In the genomic region with DNA sequence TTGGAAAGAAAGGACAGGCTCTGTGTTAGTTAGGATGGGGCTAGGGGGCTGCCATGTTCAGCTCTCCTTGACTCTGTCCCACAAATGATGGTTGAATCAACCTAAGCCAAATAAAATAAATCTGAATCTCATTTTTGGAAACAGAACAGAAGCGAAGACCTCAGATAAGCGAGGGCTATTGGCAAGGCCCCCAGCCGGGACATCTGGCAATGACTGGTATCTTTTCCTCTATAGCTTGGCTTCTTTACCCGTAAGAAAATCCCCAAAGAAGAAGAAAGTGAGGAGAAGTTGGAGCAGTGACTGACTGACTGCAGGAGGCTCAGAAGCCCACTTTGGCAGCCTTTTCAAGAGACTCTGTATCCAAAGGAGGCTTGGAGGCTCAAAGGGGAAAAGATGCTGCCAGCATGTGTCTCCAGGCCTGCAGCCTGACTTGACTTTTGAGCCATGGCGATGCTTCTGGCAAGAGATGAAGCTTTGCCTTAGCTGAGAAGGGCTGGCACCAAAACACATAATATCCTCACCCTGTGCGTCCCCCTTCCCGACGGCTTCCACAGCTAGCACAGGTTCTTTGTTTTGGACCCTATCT, we compare ENCODE assay signal across 10 mouse cellular contexts. TPM values are rescaled to one million over a fixed set of nuclear protein-coding genes. Genes with fewer than 3 reads are reported as not detected.
DNase-seq lines count a peak whose midpoint lies in the region; ATAC-seq and TF ChIP-seq lines count a peak whose summit lies in the region.
"Had no signal": no experiment of that assay in that cellular context is flagged by ENCODE, and none has a peak within 500 bp of the region (broad histone marks: within the 10 kb centered on the region; RNA-seq: fewer than 3 reads in every experiment).

No protein-coding gene starts in this region.

- 0 out of 2 replicates have a peak overlapping the region, but pooled peaks have one; percentile 28 for H3K4me3 ChIP-seq in heart, embryonic 12.5 days
- peak overlapping the region; percentile 18; the same call in 1 of the 2 replicates for H3K4me3 ChIP-seq in ES-Bruce4 (ENCODE audit: low read depth, low read length)
- H3K4me3 ChIP-seq in forebrain, embryonic 13.5 days, result peak overlapping the region; percentile 32; the same call in 1 of the 2 replicates
- peak overlapping the region; percentile 32 for H3K4me3 ChIP-seq in midbrain, embryonic 13.5 days (replicated peaks)

- peak overlapping the region; percentile 67 for H3K4me2 ChIP-seq in heart, embryonic 12.5 days
- peak overlapping the region; percentile 61 for H3K4me2 ChIP-seq in forebrain, embryonic 13.5 days
- H3K4me2 ChIP-seq in midbrain, embryonic 13.5 days (replicated peaks), result peak overlapping the region; percentile 58

- no peak for TF ChIP-seq EP300 in ES-Bruce4 (IDR thresholded peaks at IDR 0.05; ENCODE audit: insufficient read depth, low read depth, low read length)

- WGBS in heart, embryonic 12.5 days, result 46% methylated on average over 8 of the region's 8 CpGs
- 46% methylated on average over 8 of the region's 8 CpGs for WGBS in forebrain, embryonic 13.5 days
- 49% methylated on average over 8 of the region's 8 CpGs for WGBS in midbrain, embryonic 13.5 days

- intact Hi-C loops in left cerebral cortex, postnatal 4 days (cut with DNase I), result no loop called here

- H3K9me3 ChIP-seq in heart, embryonic 12.5 days (replicated peaks), result no peaks in the 10 kb centered on the region
- no peaks in the 10 kb centered on the region for H3K9me3 ChIP-seq in ES-Bruce4 (replicated peaks; ENCODE audit: control insufficient read depth, insufficient read depth, low read length, poor library complexity, severe bottlenecking)
- H3K9me3 ChIP-seq in forebrain, embryonic 13.5 days (replicated peaks), result no peaks in the 10 kb centered on the region
- no peaks in the 10 kb centered on the region for H3K9me3 ChIP-seq in midbrain, embryonic 13.5 days

- no peak for DNase-seq in heart, adult 11 months
- no peak for DNase-seq in gastrocnemius, postnatal 10 days
- no peak for DNase-seq in left cerebral cortex, postnatal 4 days

- H3K27ac ChIP-seq in heart, embryonic 12.5 days (ENCODE audit: poor library complexity, severe bottlenecking), result peak overlapping the region; percentile 1; the same call in 1 of the 2 replicates
- peak overlapping the region; percentile 35 for H3K27ac ChIP-seq in ES-Bruce4 (ENCODE audit: insufficient read depth, low read length)
- no peak overlapping the region for H3K27ac ChIP-seq in forebrain, embryonic 13.5 days
- no peak overlapping the region for H3K27ac ChIP-seq in midbrain, embryonic 13.5 days
- H3K27ac ChIP-seq: macrophage had no signal

- TF ChIP-seq CTCF in ES-Bruce4 (IDR thresholded peaks at IDR 0.05; ENCODE audit: low read depth, low read length), result no peak

- peaks cover 10% of the 10 kb centered on the region for H3K4me1 ChIP-seq in heart, embryonic 12.5 days (replicated peaks)
- no peaks in the 10 kb centered on the region for H3K4me1 ChIP-seq in ES-Bruce4 (ENCODE audit: control insufficient read depth, insufficient read depth, low read length)
- peaks cover 10% of the 10 kb centered on the region for H3K4me1 ChIP-seq in forebrain, embryonic 13.5 days
- peaks cover 12% of the 10 kb centered on the region for H3K4me1 ChIP-seq in midbrain, embryonic 13.5 days (replicated peaks)

- H3K9ac ChIP-seq in heart, embryonic 12.5 days, result no peak overlapping the region
- peak overlapping the region; percentile 34 for H3K9ac ChIP-seq in ES-Bruce4 (ENCODE audit: low read depth, poor library complexity, severe bottlenecking)
- peak overlapping the region; percentile 55 for H3K9ac ChIP-seq in forebrain, embryonic 13.5 days
- peak overlapping the region; percentile 55 for H3K9ac ChIP-seq in midbrain, embryonic 13.5 days (replicated peaks)

- no peak for TF ChIP-seq POLR2A in ES-Bruce4 (IDR thresholded peaks at IDR 0.05; ENCODE audit: insufficient read depth, low read length)

- H3K36me3 ChIP-seq in heart, embryonic 12.5 days, result no peaks in the 10 kb centered on the region
- H3K36me3 ChIP-seq in ES-Bruce4 (ENCODE audit: control insufficient read depth, insufficient read depth, low read length, poor library complexity, severe bottlenecking), result no peaks in the 10 kb centered on the region
- no peaks in the 10 kb centered on the region for H3K36me3 ChIP-seq in forebrain, embryonic 13.5 days (ENCODE audit: poor library complexity, severe bottlenecking)
- no peaks in the 10 kb centered on the region for H3K36me3 ChIP-seq in midbrain, embryonic 13.5 days

- no peaks in the 10 kb centered on the region for H3K27me3 ChIP-seq in heart, embryonic 12.5 days (replicated peaks)
- H3K27me3 ChIP-seq in ES-Bruce4 (ENCODE audit: control insufficient read depth, insufficient read depth, low read length, poor library complexity, severe bottlenecking), result no peaks in the 10 kb centered on the region
- H3K27me3 ChIP-seq in forebrain, embryonic 13.5 days, result no peaks in the 10 kb centered on the region
- H3K27me3 ChIP-seq in midbrain, embryonic 13.5 days, result 0 out of 2 replicates have a peak, but pooled peaks cover 3% of the 10 kb centered on the region

- no peak for ATAC-seq in heart, embryonic 12.5 days (ENCODE audit: insufficient number of reproducible peaks, low FRiP score)
- no peak for ATAC-seq in forebrain, embryonic 13.5 days
- 0 out of 2 replicates have a peak, but pooled peaks have one; percentile 25 for ATAC-seq in midbrain, embryonic 13.5 days
- no peak for ATAC-seq in granulocyte monocyte progenitor cell, adult 5-6 weeks (replicated peaks; ENCODE audit: poor library complexity, severe bottlenecking)

RNA-seq across cellular contexts. Expression of a gene that starts 7.1 kb away (rescaled TPM):
- polyA plus RNA-seq in heart, embryonic 12.5 days (2016; fragmentation: Nextera tagmentation; extraction: Ambion mirVana), result 0.17 and 0.23 TPM in 2 replicates
- 3.5 and 3.7 TPM in 2 replicates for polyA plus RNA-seq in ES-Bruce4 (2011; ENCODE audit: insufficient read depth, insufficient read length, low read depth, missing spikeins)
- polyA plus RNA-seq in forebrain, embryonic 13.5 days (2015; fragmentation: Nextera tagmentation; extraction: Ambion mirVana), result 0.57 and 2.3 TPM in 2 replicates
- polyA plus RNA-seq in midbrain, embryonic 13.5 days (2015; fragmentation: Nextera tagmentation; extraction: Ambion mirVana), result 0.58 and 0.59 TPM in 2 replicates
- total RNA-seq in granulocyte monocyte progenitor cell, adult 5-6 weeks (2014; fragmentation: Nextera tagmentation), result not detected in 2 replicates
- not detected in 2 replicates for total RNA-seq in granulocyte monocyte progenitor cell, adult 5-6 weeks (2017)
- 1 to 10 TPM; 1.4 to 1.6 TPM for total RNA-seq in gastrocnemius, postnatal 10 days (2021)
- 1 to 10 TPM; 6.0 to 7.0 TPM for total RNA-seq in left cerebral cortex, postnatal 4 days (2021)

RNA-seq across cellular contexts. Expression of a gene that starts 17.4 kb away (rescaled TPM):
- polyA plus RNA-seq in heart, embryonic 12.5 days (2016; fragmentation: Nextera tagmentation; extraction: Ambion mirVana), result 0.75 and 0.91 TPM in 2 replicates
- polyA plus RNA-seq in ES-Bruce4 (2011; ENCODE audit: insufficient read depth, insufficient read length, low read depth, missing spikeins), result 0.43 and 1.1 TPM in 2 replicates
- polyA plus RNA-seq in forebrain, embryonic 13.5 days (2015; fragmentation: Nextera tagmentation; extraction: Ambion mirVana), result 0.40 and 0.57 TPM in 2 replicates
- 0.71 and 0.81 TPM in 2 replicates for polyA plus RNA-seq in midbrain, embryonic 13.5 days (2015; fragmentation: Nextera tagmentation; extraction: Ambion mirVana)
- 1.3 TPM in 1 of 2 replicates, not detected in the other for total RNA-seq in granulocyte monocyte progenitor cell, adult 5-6 weeks (2014; fragmentation: Nextera tagmentation)
- total RNA-seq in granulocyte monocyte progenitor cell, adult 5-6 weeks (2017), result 0.34 TPM in 1 of 2 replicates, not detected in the other
- 1 to 10 TPM; 3.4 to 5.4 TPM for total RNA-seq in gastrocnemius, postnatal 10 days (2021)
- total RNA-seq in left cerebral cortex, postnatal 4 days (2021), result 1 to 10 TPM; 1.4 to 1.5 TPM

RNA-seq across cellular contexts. Expression of a gene that starts 27.6 kb away (rescaled TPM):
- polyA plus RNA-seq in heart, embryonic 12.5 days (2016; fragmentation: Nextera tagmentation; extraction: Ambion mirVana), result 0.10 and 0.14 TPM in 2 replicates
- 0.35 TPM in 1 of 2 replicates, not detected in the other for polyA plus RNA-seq in ES-Bruce4 (2011; ENCODE audit: insufficient read depth, insufficient read length, low read depth, missing spikeins)
- 0.06 and 0.10 TPM in 2 replicates for polyA plus RNA-seq in forebrain, embryonic 13.5 days (2015; fragmentation: Nextera tagmentation; extraction: Ambion mirVana)
- polyA plus RNA-seq in midbrain, embryonic 13.5 days (2015; fragmentation: Nextera tagmentation; extraction: Ambion mirVana), result 0.15 and 0.16 TPM in 2 replicates
- total RNA-seq in granulocyte monocyte progenitor cell, adult 5-6 weeks (2014; fragmentation: Nextera tagmentation), result 0.15 TPM in 1 of 2 replicates, not detected in the other
- total RNA-seq in granulocyte monocyte progenitor cell, adult 5-6 weeks (2017), result not detected in 2 replicates
- under 1 TPM; 0.35 to 0.50 TPM for total RNA-seq in gastrocnemius, postnatal 10 days (2021)
- total RNA-seq in left cerebral cortex, postnatal 4 days (2021), result under 1 TPM; 0.40 to 0.52 TPM
- polyA plus RNA-seq: macrophage; small intestine, adult 2 months had no signal

RNA-seq across cellular contexts. Expression of a gene that starts 27.6 kb away (rescaled TPM):
- 36.9 and 37.2 TPM in 2 replicates for polyA plus RNA-seq in heart, embryonic 12.5 days (2016; fragmentation: Nextera tagmentation; extraction: Ambion mirVana)
- polyA plus RNA-seq in ES-Bruce4 (2011; ENCODE audit: insufficient read depth, insufficient read length, low read depth, missing spikeins), result 21.4 and 22.3 TPM in 2 replicates
- 48.2 and 54.0 TPM in 2 replicates for polyA plus RNA-seq in forebrain, embryonic 13.5 days (2015; fragmentation: Nextera tagmentation; extraction: Ambion mirVana)
- 52.0 and 52.6 TPM in 2 replicates for polyA plus RNA-seq in midbrain, embryonic 13.5 days (2015; fragmentation: Nextera tagmentation; extraction: Ambion mirVana)
- 23.6 and 41.6 TPM in 2 replicates for total RNA-seq in granulocyte monocyte progenitor cell, adult 5-6 weeks (2014; fragmentation: Nextera tagmentation)
- 14.5 and 20.1 TPM in 2 replicates for total RNA-seq in granulocyte monocyte progenitor cell, adult 5-6 weeks (2017)
- total RNA-seq in gastrocnemius, postnatal 10 days (2021), result 10 to 100 TPM; 23.6 to 26.7 TPM
- total RNA-seq in left cerebral cortex, postnatal 4 days (2021), result 10 to 100 TPM; 43.4 to 44.0 TPM

RNA-seq across cellular contexts. Expression of a gene that starts 33.1 kb away (rescaled TPM):
- polyA plus RNA-seq in heart, embryonic 12.5 days (2016; fragmentation: Nextera tagmentation; extraction: Ambion mirVana), result 90.8 and 95.8 TPM in 2 replicates
- 325 and 344 TPM in 2 replicates for polyA plus RNA-seq in ES-Bruce4 (2011; ENCODE audit: insufficient read depth, insufficient read length, low read depth, missing spikeins)
- 161 and 168 TPM in 2 replicates for polyA plus RNA-seq in forebrain, embryonic 13.5 days (2015; fragmentation: Nextera tagmentation; extraction: Ambion mirVana)
- 147 TPM in 2 replicates for polyA plus RNA-seq in midbrain, embryonic 13.5 days (2015; fragmentation: Nextera tagmentation; extraction: Ambion mirVana)
- total RNA-seq in granulocyte monocyte progenitor cell, adult 5-6 weeks (2014; fragmentation: Nextera tagmentation), result 112 and 120 TPM in 2 replicates
- 64.5 and 64.7 TPM in 2 replicates for total RNA-seq in granulocyte monocyte progenitor cell, adult 5-6 weeks (2017)
- 10 to 100 TPM; 57.0 to 65.1 TPM for total RNA-seq in gastrocnemius, postnatal 10 days (2021)
- 10 to 100 TPM; 56.5 to 66.6 TPM for total RNA-seq in left cerebral cortex, postnatal 4 days (2021)

Comparison
In these comparisons a context has a peak if more than half of its experiments do, and no peak if none do; other contexts are left out.
1. H3K27ac ChIP-seq: peak in heart, embryonic 12.5 days (single experiment) and ES-Bruce4 (single experiment); none in forebrain, embryonic 13.5 days (single experiment) and midbrain, embryonic 13.5 days (single experiment).
2. Peak in every context shown above with its lines, with median percentiles within 50 percentile points of each other: H3K4me2 ChIP-seq and H3K4me3 ChIP-seq.